Mouse (Mus musculus) kidney, adult 2 months (tissue): ENCODE measurements around the gene Oprm1.

Source experiments
- CTCF ChIP-seq: fragments of 200-500 bp; conservative IDR thresholded peaks from 2 replicates; pipeline ENCODE4 v1.5.1; 2011; ENCODE audit warnings: low read depth, mild to moderate bottlenecking, control low read depth, low read length, moderate library complexity, mixed read lengths; ENCODE audit not compliant: insufficient read depth, insufficient read length
- POLR2A ChIP-seq: fragments of 200-500 bp; IDR thresholded peaks from one replicate; pipeline ENCODE4 v1.6.1; 2011; ENCODE audit warnings: low read depth, low read length, control low read depth

DNA sequence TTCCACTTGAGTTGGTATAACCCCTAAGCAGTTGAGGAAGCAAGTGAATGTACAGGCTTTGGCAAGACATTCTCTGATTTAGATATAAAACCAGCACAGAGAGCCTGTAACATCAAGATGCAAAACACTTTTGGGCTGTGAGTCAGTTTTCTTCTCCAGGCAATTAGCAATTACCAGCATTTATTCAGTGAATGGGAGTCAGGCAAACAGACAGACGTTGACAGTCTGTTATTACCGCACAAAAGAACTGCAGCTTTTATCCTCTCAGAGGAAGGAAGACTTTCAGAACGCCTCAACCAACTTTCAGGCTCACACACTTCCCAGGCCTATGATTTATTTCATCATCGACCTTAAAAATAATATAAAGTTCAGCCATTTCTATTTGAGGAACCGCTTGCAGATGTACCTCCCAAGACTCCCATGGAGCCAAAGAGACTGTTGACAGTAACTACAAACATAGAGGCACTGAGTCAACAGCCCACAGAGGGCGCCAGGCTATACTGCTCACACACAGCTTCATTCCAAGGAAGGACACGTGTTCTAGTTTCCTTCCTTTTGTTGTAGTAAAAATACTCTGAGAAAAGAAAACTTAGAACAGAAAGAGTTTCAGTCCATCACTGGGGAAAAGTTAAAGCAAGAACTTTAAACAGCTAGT lies 113.2 kb downstream of the Oprm1 start:
- no peak for TF ChIP-seq CTCF
- no peak for TF ChIP-seq POLR2A
